ENCODE assay signal across 19 mouse cellular contexts in genomic region chr9:123740799-123741198, GRCm38 (mm10). TPM values are rescaled to one million over a fixed set of nuclear protein-coding genes. Genes with fewer than 3 reads are reported as not detected.
A peak's percentile ranks its signal among the peaks of the same experiment; 100 is the strongest.
DNase-seq lines count a peak whose midpoint lies in the region; ATAC-seq and TF ChIP-seq lines count a peak whose summit lies in the region.
"Had no signal": no experiment of that assay in that cellular context is flagged by ENCODE, and none has a peak within 500 bp of the region (broad histone marks: within the 10 kb centered on the region; RNA-seq: fewer than 3 reads in every experiment).

No protein-coding gene starts in this region.

- dilution Hi-C loops in CH12.LX (cut with MboI; ENCODE audit: extremely low pct_ligation_motif_present, extremely low pct_unique_long_range_greater_than_20kb, low sequenced_read_pairs), result no loop called here

- TF ChIP-seq RAD21 in CH12.LX (IDR thresholded peaks at IDR 0.05; ENCODE audit: low read depth, low read length), result no peak

- peak; percentile 36 for DNase-seq in CD4-positive, CD25-positive, alpha-beta regulatory T cell, adult 2 months (ENCODE audit: low read depth, low spot score)
- peak; percentile 49 for DNase-seq in CH12.LX (ENCODE audit: extremely low read depth)
- DNase-seq in induced T-regulatory cell, adult 2 months (ENCODE audit: low read depth), result peak; percentile 74
- no peak for DNase-seq in forebrain, embryonic 14.5 days (ENCODE audit: low spot score)
- no peak for DNase-seq in cerebellum, postnatal 14 days
- DNase-seq in heart, adult 8-10 months (ENCODE audit: low spot score), result no peak
- DNase-seq in forebrain, postnatal 0 days, result no peak
- DNase-seq: adrenal gland, postnatal 10 days; adrenal gland, postnatal 25 days; B cell, adult 2 months; cerebellum, adult 11 months; cerebellum, adult 18-20 months; cerebellum, adult 8-10 months; cerebellum, adult 9-11 months; cerebellum, postnatal 25 days had no signal

- no peaks in the 10 kb centered on the region for H3K9me3 ChIP-seq in CH12.LX (replicated peaks; ENCODE audit: low read length)
- no peaks in the 10 kb centered on the region for H3K9me3 ChIP-seq in forebrain, embryonic 14.5 days (replicated peaks; ENCODE audit: control insufficient read depth, low read length)
- no peaks in the 10 kb centered on the region for H3K9me3 ChIP-seq in forebrain, postnatal 0 days (ENCODE audit: low read length)
- H3K9me3 ChIP-seq: embryonic facial prominence, embryonic 10.5 days; embryonic facial prominence, embryonic 12.5 days; forebrain, embryonic 13.5 days had no signal

- peaks cover 4 to 9% of the 10 kb centered on the region in 2 experiments; a peak in 3 of 4 replicates for H3K4me1 ChIP-seq in CH12.LX (ENCODE audit: control insufficient read depth in 1 of 2, insufficient read depth in 2 of 2)
- H3K4me1 ChIP-seq in forebrain, embryonic 14.5 days (ENCODE audit: control insufficient read depth, insufficient read depth, low read length), result no peaks in the 10 kb centered on the region
- no peaks in the 10 kb centered on the region for H3K4me1 ChIP-seq in forebrain, postnatal 0 days (ENCODE audit: insufficient read depth)
- H3K4me1 ChIP-seq: embryonic facial prominence, embryonic 10.5 days; embryonic facial prominence, embryonic 12.5 days; forebrain, embryonic 13.5 days had no signal

- TF ChIP-seq CTCF in CH12.LX (conservative IDR thresholded peaks at IDR 0.05 in 1 of 2, IDR thresholded peaks at IDR 0.05 in 1 of 2; ENCODE audit: low read depth in 2 of 2, low read length in 2 of 2), result no peak
- TF ChIP-seq CTCF in forebrain, postnatal 0 days (IDR thresholded peaks at IDR 0.05; ENCODE audit: low read depth), result no peak

- in situ Hi-C loops in CH12.LX (cut with MboI; ENCODE audit: low pct_ligation_motif_present, low pct_unique_long_range_greater_than_20kb, low sequenced_read_pairs), result no loop called here

- TF ChIP-seq EP300 in CH12.LX (IDR thresholded peaks at IDR 0.05; ENCODE audit: low read length), result peak; percentile 76

- H3K36me3 ChIP-seq in CH12.LX (replicated peaks in 1 of 2; ENCODE audit: control insufficient read depth in 1 of 2, insufficient read depth in 1 of 2, low read length in 1 of 2), result no peaks in the 10 kb centered on the region
- no peaks in the 10 kb centered on the region for H3K36me3 ChIP-seq in forebrain, embryonic 14.5 days (ENCODE audit: control insufficient read depth, insufficient read depth, low read length)
- H3K36me3 ChIP-seq in forebrain, postnatal 0 days (ENCODE audit: insufficient read depth), result no peaks in the 10 kb centered on the region
- H3K36me3 ChIP-seq: embryonic facial prominence, embryonic 10.5 days; embryonic facial prominence, embryonic 12.5 days had no signal

- H3K9ac ChIP-seq in CH12.LX (ENCODE audit: insufficient read depth, low read depth), result no peak overlapping the region
- H3K9ac ChIP-seq in forebrain, embryonic 14.5 days (ENCODE audit: low read length), result no peak overlapping the region
- no peak overlapping the region for H3K9ac ChIP-seq in forebrain, postnatal 0 days
- H3K9ac ChIP-seq: embryonic facial prominence, embryonic 12.5 days; forebrain, embryonic 13.5 days had no signal

- H3K79me2 ChIP-seq in CH12.LX (replicated peaks; ENCODE audit: control insufficient read depth, extremely low read depth, insufficient read depth, poor library complexity, severe bottlenecking), result no peaks in the 10 kb centered on the region

- no peak for TF ChIP-seq POLR2A in CH12.LX (IDR thresholded peaks at IDR 0.05; ENCODE audit: low read depth, low read length)

- ATAC-seq in forebrain, embryonic 14.5 days, result no peak
- no peak for ATAC-seq in forebrain, postnatal 0 days
- ATAC-seq: forebrain, embryonic 13.5 days; forebrain, embryonic 16.5 days had no signal

- no peak overlapping the region for H3K4me3 ChIP-seq in CH12.LX (replicated peaks in 1 of 3; ENCODE audit: low read depth in 2 of 3, low read length in 2 of 3, poor library complexity in 1 of 3)
- no peak overlapping the region for H3K4me3 ChIP-seq in forebrain, embryonic 14.5 days (ENCODE audit: low read depth, low read length)
- H3K4me3 ChIP-seq in forebrain, postnatal 0 days (ENCODE audit: low read depth, low read length), result no peak overlapping the region
- H3K4me3 ChIP-seq: embryonic facial prominence, embryonic 10.5 days; embryonic facial prominence, embryonic 12.5 days; forebrain, embryonic 13.5 days had no signal

- H3K27me3 ChIP-seq in CH12.LX (replicated peaks), result no peaks in the 10 kb centered on the region
- no peaks in the 10 kb centered on the region for H3K27me3 ChIP-seq in forebrain, embryonic 14.5 days (replicated peaks; ENCODE audit: control insufficient read depth, insufficient read depth, low read length)
- no peaks in the 10 kb centered on the region for H3K27me3 ChIP-seq in forebrain, postnatal 0 days (ENCODE audit: insufficient read depth, low read length)
- H3K27me3 ChIP-seq: embryonic facial prominence, embryonic 12.5 days; forebrain, embryonic 13.5 days had no signal

- no peak overlapping the region for H3K4me2 ChIP-seq in CH12.LX (ENCODE audit: insufficient read depth, low read depth, poor library complexity, severe bottlenecking)
- no peak overlapping the region for H3K4me2 ChIP-seq in forebrain, embryonic 14.5 days (ENCODE audit: low read length)
- H3K4me2 ChIP-seq in forebrain, postnatal 0 days (ENCODE audit: low read depth), result no peak overlapping the region
- H3K4me2 ChIP-seq: embryonic facial prominence, embryonic 12.5 days; forebrain, embryonic 13.5 days had no signal

- H3K27ac ChIP-seq in CH12.LX (ENCODE audit: insufficient read depth, low read depth), result no peak overlapping the region
- H3K27ac ChIP-seq in forebrain, embryonic 14.5 days (ENCODE audit: low read depth, low read length), result no peak overlapping the region
- no peak overlapping the region for H3K27ac ChIP-seq in forebrain, postnatal 0 days (ENCODE audit: low read depth, low read length)
- H3K27ac ChIP-seq: embryonic facial prominence, embryonic 10.5 days; embryonic facial prominence, embryonic 12.5 days; forebrain, embryonic 13.5 days had no signal

- WGBS in forebrain, embryonic 14.5 days, result 88% methylated on average over 4 of the region's 4 CpGs
- 87% methylated on average over 4 of the region's 4 CpGs for whole genome bisulfite sequencing in forebrain, postnatal 0 days

TF ChIP-seq in CH12.LX, 34 proteins besides CTCF, POLR2A, EP300 and RAD21:
- TF ChIP-seq JUND (conservative IDR thresholded peaks at IDR 0.05; ENCODE audit: low read depth, low read length) (peak; percentile 91), ETS1 (conservative IDR thresholded peaks at IDR 0.05; ENCODE audit: low read depth, low read length) (peak; percentile 73), CHD1 (IDR thresholded peaks at IDR 0.05; ENCODE audit: low read depth, low read length) (no peak), SMC3 (IDR thresholded peaks at IDR 0.05; ENCODE audit: low read depth, low read length) (no peak), ZC3H11A (IDR thresholded peaks at IDR 0.05; ENCODE audit: low read depth, low read length) (no peak), BHLHE40 (IDR thresholded peaks at IDR 0.05; ENCODE audit: low read depth, low read length) (peak; percentile 97), KAT2A (IDR thresholded peaks at IDR 0.05; ENCODE audit: insufficient replicate concordance, low read length) (no peak), MAFK (IDR thresholded peaks at IDR 0.05; ENCODE audit: insufficient replicate concordance, low read length) (peak; percentile 66), TCF12 (IDR thresholded peaks at IDR 0.05; ENCODE audit: low read depth, low read length) (0 out of 2 replicates have a peak, but pooled peaks have one; percentile 33), JUN (IDR thresholded peaks at IDR 0.05; ENCODE audit: insufficient read depth, low read depth, low read length) (peak; percentile 70), GABPA (IDR thresholded peaks at IDR 0.05; ENCODE audit: insufficient replicate concordance, low read depth, low read length) (no peak), POLR2AphosphoS2 (IDR thresholded peaks at IDR 0.05; ENCODE audit: low read depth, low read length) (no peak), RCOR1 (conservative IDR thresholded peaks at IDR 0.05; ENCODE audit: low read depth, low read length) (peak; percentile 77), IRF4 (IDR thresholded peaks at IDR 0.05; ENCODE audit: low read depth, low read length) (peak; percentile 94)

RNA-seq across cellular contexts. Expression of gene Lztfl1, which starts 23.3 kb away (rescaled TPM):
- total RNA-seq in CH12.LX (2012; rRNA removed), result 17.6 and 17.8 TPM in 2 replicates
- total RNA-seq in CH12.LX (2014; rRNA removed), result 25.6 and 35.7 TPM in 2 replicates
- 28.3 and 36.7 TPM in 2 replicates for polyA plus RNA-seq in CH12.LX (2012; ENCODE audit: insufficient read length, low read depth)
- 62.5 and 63.6 TPM in 2 replicates for polyA plus RNA-seq in forebrain, embryonic 14.5 days (2014; fragmentation: Nextera tagmentation; extraction: Ambion mirVana)
- total RNA-seq in heart, adult 8-10 months (2022), result 10 to 100 TPM; 38.8 to 45.6 (median 42.2) TPM
- total RNA-seq in forebrain, postnatal 0 days (2014; rRNA removed), result 36.5 and 37.9 TPM in 2 replicates
- 37.5 and 42.3 TPM in 2 replicates for polyA plus RNA-seq in forebrain, postnatal 0 days (2015; fragmentation: Nextera tagmentation; extraction: Ambion mirVana)

Comparison
In these comparisons a context has a peak if more than half of its experiments do, and no peak if none do; other contexts are left out.
1. DNase-seq: peak in CD4-positive, CD25-positive, alpha-beta regulatory T cell, adult 2 months (single experiment), CH12.LX (single experiment) and induced T-regulatory cell, adult 2 months (single experiment); none in forebrain, embryonic 14.5 days (single experiment), cerebellum, postnatal 14 days (0 of 2), heart, adult 8-10 months (single experiment) and forebrain, postnatal 0 days (single experiment).